Mouse (Mus musculus) hindbrain, postnatal 0 days (tissue): ENCODE results near the gene Chsy1. TPM values are rescaled to one million over a fixed set of nuclear protein-coding genes. Genes with fewer than 3 reads are reported as not detected.

Experiments
- ATAC-seq: fragments of 200-750 bp; cut with Nextera tagmentation; 2 replicates; pipeline ENCODE4 v1.8.0; 2017; ENCODE audit warnings: mild to moderate bottlenecking, moderate TSS enrichment, moderate library complexity
- DNase-seq: peaks from one replicate; pipeline ENCODE4 v3.0.0-alpha.2; 2015; ENCODE audit warnings: low spot score
- H3K27ac ChIP-seq: fragments of 300-500 bp; sonication (generic); 2 replicates; pipeline ENCODE4 v1.5.1; 2014; ENCODE audit warnings: mild to moderate bottlenecking
- H3K27me3 ChIP-seq: fragments of 300-500 bp; sonication (generic); 2 replicates; pipeline ENCODE4 v1.6.1; 2014; ENCODE audit warnings: low read length, mixed read lengths; ENCODE audit not compliant: insufficient read depth
- H3K36me3 ChIP-seq: fragments of 300-500 bp; sonication (generic); 2 replicates; pipeline ENCODE4 v1.6.1; 2014; ENCODE audit warnings: low read length, mixed read lengths; ENCODE audit not compliant: insufficient read depth
- H3K4me1 ChIP-seq: fragments of 300-500 bp; sonication (generic); 2 replicates; pipeline ENCODE4 v1.6.1; 2014; ENCODE audit warnings: antibody characterized with exemption, low read length, mixed read lengths; ENCODE audit not compliant: insufficient read depth
- H3K4me2 ChIP-seq: fragments of 300-500 bp; sonication (generic); 2 replicates; pipeline ENCODE4 v1.6.1; 2014; ENCODE audit warnings: low read depth, mild to moderate bottlenecking, low read length, moderate library complexity, mixed read lengths
- H3K4me3 ChIP-seq: fragments of 300-500 bp; sonication (generic); 2 replicates; pipeline ENCODE4 v1.5.1; 2014; ENCODE audit warnings: low read length
- H3K9ac ChIP-seq: fragments of 300-500 bp; sonication (generic); replicated peaks from 2 replicates; pipeline ENCODE4 v1.6.1; 2014; ENCODE audit warnings: mild to moderate bottlenecking, low read length, moderate library complexity, mixed read lengths
- H3K9me3 ChIP-seq: fragments of 300-500 bp; sonication (generic); 2 replicates; pipeline ENCODE4 v1.6.1; 2016; ENCODE audit warnings: low read length, mixed read lengths
- CTCF ChIP-seq: IDR thresholded peaks from 2 replicates; pipeline ENCODE4 v1.5.1; 2016; ENCODE audit warnings: antibody characterized with exemption, control low read depth, low read depth
- WGBS: fragments of 180-500 bp; shearing (Covaris S2); extraction: QIAGEN DNeasy Blood & Tissue Kit; methylation state at CpG from one replicate; pipeline ENCODE4 v1.1.7; 2014; 5-methylcytosine and 5-hydroxymethylcytosine counted together
- polyA plus RNA-seq: library from polyadenylated mRNA; unstranded; fragments of >200 nt; fragmentation: Nextera tagmentation; extraction: Ambion mirVana; gene quantifications from 2 replicates; pipeline ENCODE4 v1.2.1, GENCODE M21; 2015
- total RNA-seq: library from RNA; depleted of rRNA; stranded (reverse); fragments of >200 nt; gene quantifications from 2 replicates; pipeline ENCODE4 v1.2.3, GENCODE M21; 2014

Chsy1 gene
- total and polyA plus RNA-seq, 2 experiments from 2014 or later = 7.9 to 32.9 TPM

DNA sequence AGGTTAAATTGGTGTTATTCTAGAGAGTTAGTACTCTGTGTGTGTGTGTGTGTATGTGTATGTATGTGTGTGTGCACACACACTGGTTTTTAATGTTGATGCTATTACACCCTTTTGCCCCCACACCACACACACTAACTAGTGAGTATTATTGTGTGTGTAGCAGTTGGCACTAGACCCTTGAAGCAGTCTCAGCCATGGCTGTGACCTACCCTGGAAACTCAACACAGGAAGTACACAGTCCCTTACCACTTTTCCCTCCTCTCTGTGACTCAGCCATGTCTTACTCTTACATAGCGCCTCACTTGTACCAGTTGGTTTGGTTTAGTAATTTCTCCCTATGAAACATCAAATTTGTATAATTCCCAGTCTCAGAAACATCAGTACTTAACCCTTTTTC is 37.8 kb downstream of the Chsy1 start:
- ATAC-seq (no peak), DNase-seq (no peak)
- H3K36me3 ChIP-seq = no peaks in the 10 kb centered on the region
- no peak for TF ChIP-seq CTCF
- no peak overlapping the region for H3K4me3 ChIP-seq
- H3K9me3 ChIP-seq = no peaks in the 10 kb centered on the region
- no peak overlapping the region for H3K27ac ChIP-seq
- peaks cover 18% of the 10 kb centered on the region; the same call in 1 of the 2 replicates for H3K4me1 ChIP-seq
- no peaks in the 10 kb centered on the region for H3K27me3 ChIP-seq
- 100% methylated on average over 1 of the region's 1 CpGs for WGBS
- H3K9ac ChIP-seq = no peak overlapping the region
- no peak overlapping the region for H3K4me2 ChIP-seq

DNA sequence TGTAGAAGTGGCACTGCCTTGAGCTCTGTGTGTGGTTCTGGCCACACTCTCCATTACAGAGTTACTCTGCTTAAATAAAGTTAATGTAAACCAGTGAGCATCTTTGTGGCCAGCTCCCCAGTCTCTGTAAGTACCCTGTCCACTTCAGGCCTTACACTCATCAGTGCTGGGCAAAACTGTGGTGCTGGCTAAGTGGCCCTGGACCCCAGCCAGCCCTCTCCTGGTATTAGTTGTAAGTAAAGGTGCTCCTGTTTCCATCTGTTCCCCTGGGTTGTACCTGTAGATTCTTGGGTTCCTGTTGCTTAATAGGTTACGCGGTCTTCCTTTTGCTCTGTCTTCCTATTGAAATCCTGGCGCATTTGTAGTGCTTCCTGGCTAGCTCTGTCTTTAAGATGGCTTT is 38.5 kb downstream of the Chsy1 start:
- Histone ChIP-seq H3K4me2 (no peak overlapping the region), H3K9ac (no peak overlapping the region), H3K4me3 (no peak overlapping the region), H3K9me3 (no peaks in the 10 kb centered on the region), H3K36me3 (no peaks in the 10 kb centered on the region), H3K27ac (no peak overlapping the region), H3K4me1 (0 out of 2 replicates have a peak, but pooled peaks cover 12% of the 10 kb centered on the region), H3K27me3 (no peaks in the 10 kb centered on the region)
- DNase-seq (no peak), ATAC-seq (no peak)
- TF ChIP-seq CTCF = no peak
- WGBS = 96% methylated on average over 3 of the region's 3 CpGs

DNA sequence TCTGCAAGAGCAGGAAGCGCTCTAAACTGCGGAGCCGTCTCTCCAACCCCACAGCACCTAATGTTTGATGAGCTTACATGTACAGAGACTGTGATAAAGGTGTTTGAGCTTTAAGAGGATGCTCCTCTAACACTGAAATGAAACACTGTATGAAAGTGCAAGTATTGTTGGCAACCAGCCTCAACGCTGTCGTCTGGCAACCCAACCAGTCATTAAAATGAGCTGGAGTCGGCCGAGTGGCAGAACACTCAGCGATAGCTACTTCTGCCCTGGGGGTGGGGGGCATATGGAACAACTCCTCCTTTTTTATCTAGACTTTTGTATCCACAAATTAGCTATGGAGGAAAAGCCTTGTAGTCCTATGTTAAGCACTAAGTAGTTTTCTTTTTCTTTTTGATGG is 40.2 kb downstream of the Chsy1 start:
- Histone ChIP-seq H3K9me3 (no peaks in the 10 kb centered on the region), H3K27me3 (no peaks in the 10 kb centered on the region), H3K4me1 (0 out of 2 replicates have a peak, but pooled peaks cover 12% of the 10 kb centered on the region), H3K36me3 (no peaks in the 10 kb centered on the region), H3K9ac (no peak overlapping the region), H3K27ac (no peak overlapping the region), H3K4me3 (no peak overlapping the region), H3K4me2 (no peak overlapping the region)
- DNase-seq (no peak), ATAC-seq (no peak)
- 61% methylated on average over 8 of the region's 8 CpGs for WGBS
- TF ChIP-seq CTCF = no peak

DNA sequence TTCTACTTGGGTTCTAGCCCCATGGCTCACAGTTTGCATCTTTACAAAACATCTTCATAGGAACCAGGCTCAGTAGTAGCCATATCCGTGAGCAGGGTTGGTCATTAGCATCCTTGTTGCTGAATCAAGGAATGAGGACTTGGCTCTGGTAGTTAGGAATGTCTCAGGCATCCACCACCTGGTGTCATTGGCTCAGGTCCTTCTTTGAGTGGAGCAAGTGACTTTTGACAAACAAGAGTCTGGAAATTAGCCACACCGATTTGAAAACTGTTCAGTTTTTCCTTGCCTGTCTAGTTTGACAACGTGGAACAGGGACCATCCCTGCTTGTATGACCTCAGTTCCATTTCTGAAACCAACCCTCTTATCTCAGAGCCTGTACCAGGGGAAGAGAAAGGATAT is 41.1 kb downstream of the Chsy1 start:
- Histone ChIP-seq H3K9ac (no peak overlapping the region), H3K4me3 (no peak overlapping the region), H3K27ac (no peak overlapping the region), H3K9me3 (no peaks in the 10 kb centered on the region), H3K36me3 (no peaks in the 10 kb centered on the region), H3K4me1 (0 out of 2 replicates have a peak, but pooled peaks cover 12% of the 10 kb centered on the region), H3K27me3 (no peaks in the 10 kb centered on the region), H3K4me2 (no peak overlapping the region)
- DNase-seq = no peak
- WGBS = 53% methylated on average over 3 of the region's 3 CpGs
- TF ChIP-seq CTCF = no peak
- ATAC-seq = no peak

DNA sequence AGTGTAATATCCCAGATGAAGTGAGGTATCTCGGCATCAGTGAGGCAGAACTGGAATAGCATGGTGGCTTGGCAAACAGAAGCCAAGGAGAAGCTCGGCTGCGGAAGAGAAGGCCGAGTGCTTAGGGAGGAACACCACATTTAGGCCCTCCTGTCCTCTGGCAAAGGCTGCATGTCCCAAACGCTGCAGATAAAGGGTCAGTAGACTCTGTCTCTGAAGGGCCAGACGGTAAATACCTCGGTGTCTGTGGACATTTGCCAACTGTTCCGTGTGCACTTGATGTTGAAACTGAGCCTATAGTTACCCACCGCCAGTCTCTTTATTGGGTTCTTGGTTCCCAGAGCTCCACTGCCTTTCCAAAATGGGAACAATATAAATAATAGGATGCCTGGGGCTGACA is 48.1 kb downstream of the Chsy1 start:
- no peaks in the 10 kb centered on the region for H3K9me3 ChIP-seq
- no peaks in the 10 kb centered on the region for H3K27me3 ChIP-seq
- DNase-seq = peak; percentile 32
- no peak for TF ChIP-seq CTCF
- no peak for ATAC-seq
- WGBS = 37% methylated on average over 9 of the region's 9 CpGs
- peaks cover 16% of the 10 kb centered on the region; the same call in 1 of the 2 replicates for H3K4me1 ChIP-seq
- H3K27ac ChIP-seq = peak overlapping the region; percentile 26; the same call in 1 of the 2 replicates
- no peaks in the 10 kb centered on the region for H3K36me3 ChIP-seq
- H3K4me3 ChIP-seq = no peak overlapping the region
- H3K9ac ChIP-seq = no peak overlapping the region
- no peak overlapping the region for H3K4me2 ChIP-seq

DNA sequence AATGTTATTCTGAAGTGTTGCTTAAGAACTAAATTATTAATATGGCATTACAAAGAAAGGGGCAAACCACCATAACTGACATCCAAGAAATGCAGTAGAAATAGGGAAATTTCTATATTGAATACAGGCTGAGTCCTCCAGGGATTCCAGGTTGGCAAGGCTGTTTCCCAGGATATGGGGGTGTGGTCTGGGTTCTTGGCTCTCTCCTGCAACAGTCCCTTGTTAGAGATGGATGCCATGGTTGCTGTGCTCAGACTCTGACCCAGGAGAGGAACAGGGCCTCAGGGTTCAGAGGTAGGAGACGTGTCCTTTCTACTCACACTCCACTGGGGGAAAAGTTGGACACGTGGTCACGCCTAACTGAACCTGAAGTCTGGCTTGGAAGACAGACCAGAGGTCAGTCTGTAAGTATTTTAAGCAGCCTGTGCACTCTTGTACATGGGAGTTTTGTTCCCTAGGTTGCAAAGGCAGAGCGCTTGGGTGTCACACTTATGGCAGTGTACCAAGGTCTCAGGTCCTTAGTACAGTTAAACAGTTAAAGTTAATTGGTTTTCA is 48.6 kb downstream of the Chsy1 start:
- Histone ChIP-seq H3K4me3 (no peak overlapping the region), H3K27ac (0 out of 2 replicates have a peak overlapping the region, but pooled peaks have one; percentile 26), H3K27me3 (no peaks in the 10 kb centered on the region), H3K4me1 (peaks cover 16% of the 10 kb centered on the region; the same call in 1 of the 2 replicates), H3K9ac (no peak overlapping the region), H3K36me3 (no peaks in the 10 kb centered on the region), H3K4me2 (no peak overlapping the region), H3K9me3 (no peaks in the 10 kb centered on the region)
- ATAC-seq (peak; percentile 59; the same call in 1 of the 2 replicates), DNase-seq (peak; percentile 40)
- 62% methylated on average over 4 of the region's 4 CpGs for WGBS
- TF ChIP-seq CTCF = no peak

DNA sequence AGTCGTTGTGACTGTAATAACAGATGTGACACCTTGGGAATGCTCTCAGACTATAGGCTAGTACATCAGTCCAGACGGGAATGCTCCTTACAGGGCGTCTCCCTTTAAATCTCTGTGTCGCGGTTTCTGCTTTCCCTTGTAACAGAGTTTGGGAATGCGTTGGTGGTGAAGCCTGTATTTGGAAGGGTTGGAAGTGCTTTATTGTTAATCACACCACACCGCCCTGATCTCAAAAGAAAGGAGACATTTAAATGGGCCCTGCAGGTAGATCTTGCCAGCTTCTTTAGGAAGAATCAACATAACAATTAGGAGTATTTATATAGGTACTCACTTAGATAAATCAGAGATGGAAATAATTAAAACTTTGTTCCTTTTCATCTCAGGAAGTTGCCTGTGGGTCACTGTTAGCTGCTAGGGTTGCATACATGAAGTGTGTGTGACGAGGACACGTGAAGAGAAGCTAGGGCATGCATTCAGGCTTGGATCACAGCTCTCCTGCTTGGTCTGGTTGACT is 49.4 kb downstream of the Chsy1 start:
- DNase-seq (no peak), ATAC-seq (no peak)
- H3K4me3 ChIP-seq = no peak overlapping the region
- TF ChIP-seq CTCF = no peak
- H3K9me3 ChIP-seq = no peaks in the 10 kb centered on the region
- no peak overlapping the region for H3K4me2 ChIP-seq
- H3K36me3 ChIP-seq = no peaks in the 10 kb centered on the region
- 69% methylated on average over 9 of the region's 9 CpGs for WGBS
- no peak overlapping the region for H3K9ac ChIP-seq
- H3K4me1 ChIP-seq = peaks cover 16% of the 10 kb centered on the region; the same call in 1 of the 2 replicates
- no peak overlapping the region for H3K27ac ChIP-seq
- H3K27me3 ChIP-seq = no peaks in the 10 kb centered on the region
